Mouse (Mus musculus) lung, adult 2 months (tissue): ENCODE results near the gene Adamtsl5.

Source experiments
- CTCF ChIP-seq: fragments of 200-500 bp; IDR thresholded peaks from 2 replicates; pipeline ENCODE4 v1.5.1; 2011; ENCODE audit warnings: mild to moderate bottlenecking, low read length, control low read depth; ENCODE audit not compliant: insufficient read depth
- POLR2A ChIP-seq: fragments of 200-500 bp; IDR thresholded peaks from 2 replicates; pipeline ENCODE4 v1.6.1; 2011; ENCODE audit warnings: low read depth, mild to moderate bottlenecking, control low read depth, low read length, borderline replicate concordance; ENCODE audit errors: extremely low read depth

DNA sequence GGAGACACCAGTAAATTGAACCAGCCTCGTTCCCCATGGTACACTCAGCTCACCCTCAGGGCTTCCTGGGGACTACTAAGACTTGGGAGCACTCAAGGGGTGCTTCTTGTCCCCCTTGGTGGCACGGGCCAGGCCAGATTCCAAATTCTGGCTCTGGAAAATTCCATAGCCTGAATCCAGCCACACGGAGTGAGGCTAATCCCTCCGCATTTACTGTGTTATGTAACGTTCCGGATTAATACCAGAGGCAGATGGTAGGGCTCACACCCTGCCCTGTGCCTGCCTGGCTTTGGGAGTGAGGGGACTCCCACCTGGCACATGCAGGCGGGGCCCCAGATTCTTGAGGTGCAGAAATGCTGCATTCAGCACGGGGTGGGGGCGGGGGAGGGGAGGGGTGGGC, 7.2 kb upstream of the Adamtsl5 start:
- TF ChIP-seq POLR2A (no peak), CTCF (no peak)
